Mouse (Mus musculus) hindbrain, postnatal 0 days (tissue): ENCODE results near the gene Smim13. TPM values are rescaled to one million over a fixed set of nuclear protein-coding genes. Genes with fewer than 3 reads are reported as not detected.
A peak's percentile ranks its signal among the peaks of the same experiment; 100 is the strongest.

Experiments
- ATAC-seq: fragments of 200-750 bp; cut with Nextera tagmentation; 2 replicates; pipeline ENCODE4 v1.8.0; 2017; ENCODE audit warnings: mild to moderate bottlenecking, moderate TSS enrichment, moderate library complexity
- DNase-seq: peaks from one replicate; pipeline ENCODE4 v3.0.0-alpha.2; 2015; ENCODE audit warnings: low spot score
- H3K27ac ChIP-seq: fragments of 300-500 bp; sonication (generic); 2 replicates; pipeline ENCODE4 v1.5.1; 2014; ENCODE audit warnings: mild to moderate bottlenecking
- H3K27me3 ChIP-seq: fragments of 300-500 bp; sonication (generic); 2 replicates; pipeline ENCODE4 v1.6.1; 2014; ENCODE audit warnings: low read length, mixed read lengths; ENCODE audit not compliant: insufficient read depth
- H3K36me3 ChIP-seq: fragments of 300-500 bp; sonication (generic); 2 replicates; pipeline ENCODE4 v1.6.1; 2014; ENCODE audit warnings: low read length, mixed read lengths; ENCODE audit not compliant: insufficient read depth
- H3K4me1 ChIP-seq: fragments of 300-500 bp; sonication (generic); 2 replicates; pipeline ENCODE4 v1.6.1; 2014; ENCODE audit warnings: antibody characterized with exemption, low read length, mixed read lengths; ENCODE audit not compliant: insufficient read depth
- H3K4me2 ChIP-seq: fragments of 300-500 bp; sonication (generic); 2 replicates; pipeline ENCODE4 v1.6.1; 2014; ENCODE audit warnings: low read depth, mild to moderate bottlenecking, low read length, moderate library complexity, mixed read lengths
- H3K4me3 ChIP-seq: fragments of 300-500 bp; sonication (generic); 2 replicates; pipeline ENCODE4 v1.5.1; 2014; ENCODE audit warnings: low read length
- H3K9ac ChIP-seq: fragments of 300-500 bp; sonication (generic); replicated peaks from 2 replicates; pipeline ENCODE4 v1.6.1; 2014; ENCODE audit warnings: mild to moderate bottlenecking, low read length, moderate library complexity, mixed read lengths
- H3K9me3 ChIP-seq: fragments of 300-500 bp; sonication (generic); 2 replicates; pipeline ENCODE4 v1.6.1; 2016; ENCODE audit warnings: low read length, mixed read lengths
- CTCF ChIP-seq: IDR thresholded peaks from 2 replicates; pipeline ENCODE4 v1.5.1; 2016; ENCODE audit warnings: antibody characterized with exemption, control low read depth, low read depth
- WGBS: fragments of 180-500 bp; shearing (Covaris S2); extraction: QIAGEN DNeasy Blood & Tissue Kit; methylation state at CpG from one replicate; pipeline ENCODE4 v1.1.7; 2014; 5-methylcytosine and 5-hydroxymethylcytosine counted together
- polyA plus RNA-seq: library from polyadenylated mRNA; unstranded; fragments of >200 nt; fragmentation: Nextera tagmentation; extraction: Ambion mirVana; gene quantifications from 2 replicates; pipeline ENCODE4 v1.2.1, GENCODE M21; 2015
- total RNA-seq: library from RNA; depleted of rRNA; stranded (reverse); fragments of >200 nt; gene quantifications from 2 replicates; pipeline ENCODE4 v1.2.3, GENCODE M21; 2014

Smim13 gene
- total and polyA plus RNA-seq, 2 experiments from 2014 or later: 27.5 to 44.2 TPM

DNA sequence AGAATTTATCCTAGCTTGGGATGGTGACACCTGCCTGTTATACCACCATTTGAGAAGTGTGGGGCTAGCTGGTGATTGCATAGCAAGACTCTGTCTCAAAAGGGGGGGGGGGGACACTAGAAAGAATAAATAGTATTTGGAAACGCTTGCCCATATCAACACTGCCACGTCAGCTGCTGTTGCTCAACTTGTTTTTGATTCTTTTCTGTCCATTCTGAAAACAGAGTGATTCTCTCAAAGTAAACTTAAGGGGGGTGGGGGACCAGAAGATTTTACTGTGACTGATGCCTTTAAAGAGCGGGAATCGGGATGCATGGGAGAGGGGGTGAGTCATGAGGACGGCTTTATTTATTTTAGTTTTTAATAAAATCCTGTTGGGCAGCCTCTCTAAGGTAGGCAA, 23.1 kb upstream of the Smim13 start:
- Histone ChIP-seq H3K4me1 (no peaks in the 10 kb centered on the region), H3K27ac (no peak overlapping the region), H3K36me3 (no peaks in the 10 kb centered on the region), H3K9ac (no peak overlapping the region), H3K9me3 (peaks cover 3% of the 10 kb centered on the region; the same call in 1 of the 2 replicates), H3K4me3 (no peak overlapping the region), H3K4me2 (no peak overlapping the region), H3K27me3 (no peaks in the 10 kb centered on the region)
- 85% methylated on average over 5 of the region's 5 CpGs for WGBS
- no peak for TF ChIP-seq CTCF
- ATAC-seq (no peak), DNase-seq (no peak)

DNA sequence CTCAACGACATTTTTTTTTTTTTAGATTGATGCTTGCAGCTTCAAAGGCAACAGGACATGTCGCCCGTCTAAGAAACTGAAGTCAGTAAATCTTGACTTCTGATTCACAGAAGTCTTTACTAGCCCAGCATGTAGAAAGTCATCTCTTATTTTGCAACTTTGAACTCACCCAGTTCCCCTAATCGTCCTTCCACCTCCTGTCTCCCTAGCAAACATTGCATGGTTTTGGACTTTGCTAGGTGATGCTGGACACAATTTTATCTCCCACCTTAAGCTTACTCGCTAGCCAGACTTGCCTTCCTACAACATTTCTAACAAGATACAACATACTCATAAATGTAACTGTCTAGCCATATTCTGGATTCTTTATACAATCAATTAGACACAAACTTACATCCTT, 21.6 kb upstream of the Smim13 start:
- Histone ChIP-seq H3K9me3 (no peaks in the 10 kb centered on the region), H3K4me2 (no peak overlapping the region), H3K27me3 (no peaks in the 10 kb centered on the region), H3K4me3 (no peak overlapping the region), H3K27ac (no peak overlapping the region), H3K36me3 (no peaks in the 10 kb centered on the region), H3K9ac (no peak overlapping the region), H3K4me1 (no peaks in the 10 kb centered on the region)
- TF ChIP-seq CTCF: no peak
- ATAC-seq: no peak
- 91% methylated on average over 5 of the region's 5 CpGs for WGBS
- no peak for DNase-seq

DNA sequence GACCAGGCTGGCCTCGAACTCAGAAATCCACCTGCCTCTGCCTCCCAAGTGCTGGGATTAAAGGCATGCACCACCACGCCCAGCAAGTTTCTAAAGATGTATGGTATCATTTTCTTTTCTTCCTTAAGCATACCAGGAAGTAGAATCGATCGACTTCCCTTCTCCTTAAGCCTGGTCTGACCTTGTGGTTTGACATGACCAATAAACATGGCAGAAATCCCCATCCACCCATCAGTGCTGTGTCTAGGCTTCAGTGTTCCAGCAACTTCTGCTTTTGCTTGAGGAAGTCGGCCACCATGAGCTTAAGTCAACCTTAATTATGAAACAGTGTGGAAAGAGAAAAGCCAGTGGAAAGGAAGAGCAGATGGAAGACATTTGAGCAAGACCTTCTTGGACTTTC, 19.4 kb upstream of the Smim13 start:
- no peak overlapping the region for H3K9ac ChIP-seq
- no peak overlapping the region for H3K4me3 ChIP-seq
- H3K4me1 ChIP-seq: no peaks in the 10 kb centered on the region
- no peaks in the 10 kb centered on the region for H3K27me3 ChIP-seq
- TF ChIP-seq CTCF: no peak
- H3K27ac ChIP-seq: no peak overlapping the region
- ATAC-seq (no peak), DNase-seq (no peak)
- H3K4me2 ChIP-seq: no peak overlapping the region
- H3K9me3 ChIP-seq: no peaks in the 10 kb centered on the region
- 88% methylated on average over 5 of the region's 5 CpGs for WGBS
- H3K36me3 ChIP-seq: no peaks in the 10 kb centered on the region

DNA sequence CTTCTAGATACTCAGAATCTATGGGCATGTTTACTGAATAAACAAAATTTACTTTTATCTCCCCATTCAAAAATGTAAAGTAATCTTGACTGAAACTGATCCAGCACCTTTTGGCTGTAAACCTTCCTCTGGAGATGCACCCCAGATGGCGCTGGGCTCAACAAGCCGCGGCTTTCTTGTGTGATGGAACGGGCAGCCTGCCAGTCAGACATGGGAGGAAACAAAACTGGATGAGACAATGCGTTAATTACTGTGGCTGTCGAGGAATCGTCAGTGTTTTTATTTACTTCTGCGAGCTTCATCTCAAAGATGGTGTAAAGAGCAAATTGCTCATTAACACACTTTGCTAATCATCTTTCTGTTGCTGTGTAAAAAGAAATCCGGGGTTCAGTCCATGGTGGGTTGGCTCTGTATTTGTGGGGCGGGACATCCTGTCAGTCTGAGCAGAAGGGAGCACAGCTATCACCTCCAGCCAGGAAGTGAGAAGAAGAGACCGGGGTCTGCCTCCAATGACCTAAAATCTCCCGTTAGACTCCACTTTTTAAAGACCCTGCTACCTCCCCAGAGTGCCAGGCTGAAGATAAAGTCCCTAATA, 18.2 kb upstream of the Smim13 start:
- no peaks in the 10 kb centered on the region for H3K36me3 ChIP-seq
- no peak overlapping the region for H3K4me3 ChIP-seq
- peak; percentile 76 for DNase-seq
- no peak; the same call in 1 of the 2 replicates for TF ChIP-seq CTCF
- no peak overlapping the region for H3K4me2 ChIP-seq
- 54% methylated on average over 12 of the region's 12 CpGs for WGBS
- no peak for ATAC-seq
- no peak overlapping the region for H3K9ac ChIP-seq
- no peaks in the 10 kb centered on the region for H3K27me3 ChIP-seq
- H3K27ac ChIP-seq: no peak overlapping the region
- H3K4me1 ChIP-seq: no peaks in the 10 kb centered on the region
- H3K9me3 ChIP-seq: no peaks in the 10 kb centered on the region

DNA sequence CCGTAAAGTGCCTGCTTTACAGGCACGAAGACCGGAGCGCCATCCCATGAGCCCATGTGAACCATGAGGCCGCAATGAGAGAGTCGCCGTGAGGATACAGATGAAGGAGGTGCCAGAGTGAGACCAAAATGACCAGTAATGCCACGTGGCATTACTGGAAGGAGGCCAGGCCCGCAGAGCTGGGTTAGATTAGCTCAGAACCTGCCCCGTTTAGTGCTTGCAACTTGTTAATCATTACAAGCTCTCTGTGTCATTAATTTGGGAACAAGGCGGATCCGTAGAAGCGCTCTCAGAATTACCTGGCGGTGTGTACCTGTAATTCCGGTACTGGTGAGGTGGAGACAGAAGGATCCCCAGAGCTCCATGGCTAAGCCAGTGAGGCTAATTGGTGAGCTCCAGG, 17.4 kb upstream of the Smim13 start:
- H3K36me3 ChIP-seq: no peaks in the 10 kb centered on the region
- WGBS: 93% methylated on average over 15 of the region's 15 CpGs
- no peak for DNase-seq
- no peaks in the 10 kb centered on the region for H3K27me3 ChIP-seq
- H3K4me1 ChIP-seq: no peaks in the 10 kb centered on the region
- ATAC-seq: no peak
- H3K27ac ChIP-seq: no peak overlapping the region
- H3K4me2 ChIP-seq: no peak overlapping the region
- TF ChIP-seq CTCF: no peak
- H3K4me3 ChIP-seq: no peak overlapping the region
- no peak overlapping the region for H3K9ac ChIP-seq
- no peaks in the 10 kb centered on the region for H3K9me3 ChIP-seq

DNA sequence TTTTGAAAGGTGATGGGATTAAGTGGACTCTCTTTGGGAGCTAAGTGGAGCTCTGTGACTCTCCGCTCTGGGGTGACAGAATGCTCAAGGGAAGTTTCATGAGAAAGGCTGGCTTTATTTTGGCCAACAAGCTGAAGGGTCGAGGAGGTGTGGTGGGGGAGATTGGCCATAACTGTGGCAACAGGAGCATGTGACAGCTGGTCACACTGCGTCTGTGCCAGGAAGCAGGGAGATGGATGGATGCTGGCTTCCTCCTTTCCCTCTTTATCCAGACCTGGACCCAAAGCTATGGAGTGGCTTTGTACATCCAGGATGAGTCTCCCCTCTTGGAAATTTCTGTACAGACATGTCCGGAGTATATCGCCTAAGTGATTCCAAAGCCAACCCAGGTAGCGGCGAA, 16.4 kb upstream of the Smim13 start:
- no peaks in the 10 kb centered on the region for H3K36me3 ChIP-seq
- no peak overlapping the region for H3K4me3 ChIP-seq
- H3K9me3 ChIP-seq: no peaks in the 10 kb centered on the region
- no peak for TF ChIP-seq CTCF
- H3K27me3 ChIP-seq: no peaks in the 10 kb centered on the region
- H3K27ac ChIP-seq: no peak overlapping the region
- no peak overlapping the region for H3K4me2 ChIP-seq
- no peak for DNase-seq
- WGBS: 82% methylated on average over 7 of the region's 7 CpGs
- ATAC-seq: no peak
- no peak overlapping the region for H3K9ac ChIP-seq
- no peaks in the 10 kb centered on the region for H3K4me1 ChIP-seq

DNA sequence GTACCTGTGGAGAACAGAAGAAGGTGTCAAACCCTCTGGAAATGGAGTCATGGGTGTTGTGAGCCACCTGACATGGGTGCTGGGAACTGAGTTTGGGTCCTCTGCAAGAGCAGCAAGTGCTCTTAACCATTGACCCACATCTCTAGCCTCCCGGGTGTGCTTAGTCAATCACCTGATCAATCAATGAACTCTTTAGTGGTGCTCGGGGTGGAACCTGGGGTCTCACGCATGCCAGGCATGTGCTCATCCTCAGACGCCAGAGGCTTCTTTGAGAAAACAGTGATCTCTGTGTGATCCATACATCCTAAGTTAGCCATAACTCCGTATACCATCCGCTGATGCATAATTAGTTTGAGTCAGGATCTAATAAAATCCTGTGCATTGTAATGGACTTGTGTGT, 14.5 kb upstream of the Smim13 start:
- WGBS: 87% methylated on average over 6 of the region's 6 CpGs
- no peaks in the 10 kb centered on the region for H3K9me3 ChIP-seq
- H3K4me1 ChIP-seq: no peaks in the 10 kb centered on the region

More for the DNA sequence above, 14.5 kb upstream of the Smim13 start:
- H3K36me3 ChIP-seq: no peaks in the 10 kb centered on the region
- H3K4me3 ChIP-seq: no peak overlapping the region
- H3K9ac ChIP-seq: no peak overlapping the region
- TF ChIP-seq CTCF: no peak
- no peak overlapping the region for H3K4me2 ChIP-seq
- ATAC-seq (no peak), DNase-seq (no peak)
- H3K27me3 ChIP-seq: no peaks in the 10 kb centered on the region
- no peak overlapping the region for H3K27ac ChIP-seq
